Mouse (Mus musculus) myocyte (in vitro differentiated cells): ENCODE measurements around the gene Nudt14. TPM values are rescaled to one million over a fixed set of nuclear protein-coding genes. Genes with fewer than 3 reads are reported as not detected.

Experiments
- H3K27me3 ChIP-seq: one replicate; pipeline ENCODE4 v1.6.1; 2011; ENCODE audit not compliant: control insufficient read depth, insufficient read depth, insufficient read length
- H3K36me3 ChIP-seq: one replicate; pipeline ENCODE4 v1.6.1; 2011; ENCODE audit not compliant: control insufficient read depth, insufficient read depth
- H3K4me2 ChIP-seq: one replicate; pipeline ENCODE4 v1.6.1; 2011; ENCODE audit warnings: low read depth, control low read depth
- H3K4me3 ChIP-seq: one replicate; pipeline ENCODE4 v1.5.1; 2011; ENCODE audit warnings: mild to moderate bottlenecking, control low read depth, moderate library complexity
- H3K79me2 ChIP-seq: one replicate; pipeline ENCODE4 v1.6.1; 2011; ENCODE audit not compliant: control insufficient read depth, insufficient read depth
- H3ac ChIP-seq: one replicate; pipeline ENCODE4 v1.6.1; 2011; ENCODE audit not compliant: control insufficient read depth, insufficient read length
- CEBPB ChIP-seq: IDR thresholded peaks from 2 replicates; pipeline ENCODE4 v1.6.1; 2011; ENCODE audit warnings: mild to moderate bottlenecking, moderate library complexity; ENCODE audit not compliant: poor library complexity, insufficient read depth, severe bottlenecking
- E2F4 ChIP-seq: IDR thresholded peaks from one replicate; pipeline ENCODE4 v1.6.1; 2011; ENCODE audit warnings: mild to moderate bottlenecking, control low read depth, moderate library complexity; ENCODE audit not compliant: insufficient read depth
- MAX ChIP-seq: IDR thresholded peaks from one replicate; pipeline ENCODE4 v1.6.1; 2011; ENCODE audit warnings: low read depth, mild to moderate bottlenecking, control low read depth
- MYOD1 ChIP-seq, 3 experiments: IDR thresholded peaks; one replicate each; pipeline ENCODE4 v1.6.1; 2011; ENCODE audit warnings: control low read depth in 2 of 3, low read depth in 2 of 3, mild to moderate bottlenecking in 2 of 3, moderate library complexity in 1 of 3; ENCODE audit not compliant: insufficient read length in 2 of 3, control insufficient read depth in 1 of 3
- MYOG ChIP-seq, 3 experiments: IDR thresholded peaks; one replicate each; pipeline ENCODE4 v1.6.1; 2011; ENCODE audit warnings: control low read depth in 2 of 3, low read depth in 2 of 3, mild to moderate bottlenecking in 2 of 3; ENCODE audit not compliant: insufficient read length in 2 of 3, control insufficient read depth in 1 of 3, insufficient read depth in 1 of 3
- POLR2A ChIP-seq: IDR thresholded peaks from one replicate; pipeline ENCODE4 v1.6.1; 2011; ENCODE audit warnings: low read depth, mild to moderate bottlenecking, control low read depth, moderate library complexity; ENCODE audit not compliant: insufficient read length
- POLR2AphosphoS2 ChIP-seq: IDR thresholded peaks from one replicate; pipeline ENCODE4 v1.6.1; 2011; ENCODE audit warnings: low read depth, control low read depth; ENCODE audit not compliant: insufficient read length
- REST ChIP-seq: IDR thresholded peaks from one replicate; pipeline ENCODE4 v1.6.1; 2011; ENCODE audit warnings: mild to moderate bottlenecking, control low read depth, moderate library complexity; ENCODE audit not compliant: insufficient read depth, insufficient read length
- SRF ChIP-seq: IDR thresholded peaks from one replicate; pipeline ENCODE4 v1.6.1; 2011; ENCODE audit warnings: low read depth; ENCODE audit not compliant: control insufficient read depth, insufficient read length
- TCF12 ChIP-seq: IDR thresholded peaks from one replicate; pipeline ENCODE4 v1.6.1; 2011; ENCODE audit warnings: mild to moderate bottlenecking, control low read depth; ENCODE audit not compliant: poor library complexity, insufficient read depth, severe bottlenecking
- TCF3 ChIP-seq: IDR thresholded peaks from one replicate; pipeline ENCODE4 v1.6.1; 2011; ENCODE audit warnings: low read depth, control low read depth; ENCODE audit not compliant: insufficient read length
- USF1 ChIP-seq: IDR thresholded peaks from one replicate; pipeline ENCODE4 v1.6.1; 2011; ENCODE audit warnings: low read depth, mild to moderate bottlenecking, control low read depth, moderate library complexity
- polyA plus RNA-seq: library from polyadenylated mRNA; unstranded; fragments of >200 nt; fragmentation: generic; extraction: Trizol; gene quantifications from one replicate; pipeline ENCODE4 v1.2.1, GENCODE M21; 2012; ENCODE audit warnings: missing spikeins

The Nudt14 gene
- 94.9 TPM for polyA plus RNA-seq

DNA sequence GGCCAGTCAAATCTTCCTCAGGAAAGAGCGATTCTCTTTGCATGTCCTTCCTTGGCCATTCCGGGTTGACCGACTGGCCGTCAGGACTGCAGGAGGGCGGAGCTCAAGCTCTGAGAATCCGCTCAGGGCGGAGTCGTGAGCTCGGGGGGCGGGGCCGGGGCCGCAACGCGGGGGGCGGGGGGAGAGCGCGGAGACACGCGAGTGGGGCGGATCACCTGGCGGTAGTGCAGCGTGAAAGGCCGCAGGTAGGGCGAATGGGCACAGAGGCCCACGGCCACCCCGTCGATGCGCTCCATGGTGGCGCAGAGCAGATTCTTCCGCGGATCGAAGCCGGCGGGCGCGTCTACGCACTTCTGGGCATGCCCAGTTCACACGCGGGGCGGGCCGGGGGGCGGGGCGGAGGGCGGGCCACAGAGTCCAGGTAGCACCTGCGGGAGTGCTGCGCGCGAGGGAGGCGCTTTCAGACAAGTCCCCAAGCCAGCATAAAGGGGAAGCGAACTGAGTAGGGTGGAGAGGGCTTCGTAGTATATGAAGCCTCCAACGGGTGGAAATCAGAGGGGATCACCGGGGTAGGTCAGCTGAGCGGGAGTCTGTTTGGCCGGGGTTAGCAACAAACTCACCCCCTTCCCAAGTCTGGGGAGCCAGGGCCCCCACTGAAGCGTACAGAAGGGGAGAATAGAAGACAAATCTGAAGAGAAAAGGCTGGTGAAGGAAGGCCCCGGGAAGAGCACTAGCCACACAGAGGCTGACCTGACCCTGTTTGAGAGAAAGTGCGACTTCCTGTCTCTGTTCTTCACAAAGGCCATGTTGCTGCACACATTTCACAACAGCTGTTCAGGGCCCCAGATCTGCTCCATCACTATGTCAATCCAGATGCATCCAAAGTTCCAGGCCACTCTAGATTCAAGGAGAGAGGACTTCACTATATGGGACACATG, at the start of gene Nudt14:
Nudt14 (minus strand) TSS at position 349 of the 938 bp plus-strand sequence.
- H3K79me2 ChIP-seq, result no peaks in the 10 kb centered on the region
- no peak for TF ChIP-seq E2F4
- TF ChIP-seq USF1, result no peak
- TF ChIP-seq SRF, result peak; percentile 60
- peak; percentile 72 for TF ChIP-seq POLR2AphosphoS2
- no peak for TF ChIP-seq TCF3
- TF ChIP-seq MYOG (IDR thresholded peaks at IDR 0.05; ENCODE audit: control insufficient read depth in 1 of 3, insufficient read depth in 1 of 3, insufficient read length in 2 of 3, low read depth in 2 of 3), result no peak
- TF ChIP-seq MYOD1 (IDR thresholded peaks at IDR 0.05; ENCODE audit: control insufficient read depth in 1 of 3, insufficient read length in 2 of 3, low read depth in 2 of 3), result no peak
- no peak for TF ChIP-seq TCF12
- TF ChIP-seq CEBPB, result no peak
- TF ChIP-seq MAX, result no peak
- TF ChIP-seq REST, result no peak
- TF ChIP-seq POLR2A, result peak; percentile 77

DNA sequence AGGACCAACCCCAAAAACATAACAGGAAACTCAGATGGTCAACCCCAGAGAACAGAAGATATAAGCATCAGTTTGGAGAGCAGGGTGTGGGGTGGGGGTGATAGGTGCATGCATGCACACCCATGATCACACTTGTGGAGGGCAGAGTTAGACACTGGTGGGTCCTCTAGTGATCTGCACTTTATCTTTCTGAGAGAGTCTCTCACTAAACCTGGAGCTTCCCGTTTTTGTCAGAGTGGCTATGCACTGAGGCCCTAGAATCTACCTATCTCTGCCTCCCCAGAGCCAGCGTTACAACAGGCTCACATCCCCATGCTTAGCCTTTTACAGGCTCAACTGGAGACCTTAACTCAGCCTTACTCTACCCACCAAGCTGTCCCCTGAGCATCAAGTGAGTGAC, 49.5 kb upstream of the Nudt14 start:
- H3K36me3 ChIP-seq, result peaks cover 15% of the 10 kb centered on the region
- H3ac ChIP-seq, result no peak overlapping the region
- H3K4me2 ChIP-seq, result no peak overlapping the region
- no peaks in the 10 kb centered on the region for H3K27me3 ChIP-seq
- no peak for TF ChIP-seq USF1
- TF ChIP-seq POLR2A, result no peak
- TF ChIP-seq CEBPB, result no peak
- no peak for TF ChIP-seq REST
- no peak for TF ChIP-seq SRF
- TF ChIP-seq TCF3, result no peak
- no peak for TF ChIP-seq MYOG (IDR thresholded peaks at IDR 0.05; ENCODE audit: control insufficient read depth in 1 of 3, insufficient read depth in 1 of 3, insufficient read length in 2 of 3, low read depth in 2 of 3)
- TF ChIP-seq MAX, result no peak
- no peak for TF ChIP-seq MYOD1 (IDR thresholded peaks at IDR 0.05; ENCODE audit: control insufficient read depth in 1 of 3, insufficient read length in 2 of 3, low read depth in 2 of 3)
- TF ChIP-seq POLR2AphosphoS2, result no peak
- no peak overlapping the region for H3K4me3 ChIP-seq
- peaks cover 49% of the 10 kb centered on the region for H3K79me2 ChIP-seq

More for the DNA sequence above, at the start of gene Nudt14:
- Histone ChIP-seq H3K4me2 (peak within 1 kb of the TSS; percentile 96), H3K36me3 (no peaks in the 10 kb centered on the region), H3ac (peak within 1 kb of the TSS; percentile 42), H3K27me3 (no peaks in the 10 kb centered on the region), H3K4me3 (peak within 1 kb of the TSS; percentile 35)

DNA sequence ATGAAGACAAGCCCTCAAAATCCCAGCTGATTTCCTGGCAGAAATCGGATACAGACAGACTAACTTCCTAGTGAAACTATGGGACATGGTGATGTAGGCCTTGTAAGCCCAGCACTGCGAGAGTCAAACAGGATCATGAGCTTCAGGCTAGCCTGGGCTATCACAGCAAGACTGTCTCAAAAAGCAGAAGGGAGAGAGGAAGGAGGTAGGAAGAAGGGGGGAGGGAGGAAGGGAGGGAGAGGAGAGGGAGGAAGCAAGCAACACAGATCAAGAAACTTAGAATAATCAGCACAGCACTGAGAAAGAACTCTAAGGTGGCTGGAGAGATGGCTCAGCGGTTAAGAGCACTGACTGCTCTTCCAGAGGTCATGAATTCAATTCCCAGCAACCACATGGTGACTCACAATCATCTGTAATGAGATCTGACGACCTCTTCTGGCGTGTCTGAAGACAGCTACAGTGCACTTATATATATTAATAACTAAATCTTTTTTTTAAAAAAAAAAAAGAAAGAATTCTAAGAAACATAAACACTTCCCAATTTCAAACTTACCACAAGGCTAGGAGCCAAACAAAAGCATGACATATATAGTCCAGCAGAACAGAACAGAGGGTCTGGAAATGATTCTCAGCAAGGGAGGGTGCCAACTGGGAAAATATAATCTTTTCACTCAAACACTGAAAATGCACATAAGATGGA, 48.9 kb upstream of the Nudt14 start:
- Histone ChIP-seq H3K36me3 (peaks cover 17% of the 10 kb centered on the region), H3K4me2 (no peak overlapping the region), H3K27me3 (no peaks in the 10 kb centered on the region), H3K79me2 (peaks cover 43% of the 10 kb centered on the region), H3ac (no peak overlapping the region), H3K4me3 (no peak overlapping the region)
- TF ChIP-seq MYOG (IDR thresholded peaks at IDR 0.05; ENCODE audit: control insufficient read depth in 1 of 3, insufficient read depth in 1 of 3, insufficient read length in 2 of 3, low read depth in 2 of 3) (no peak), TCF3 (no peak), POLR2A (no peak), E2F4 (no peak), SRF (no peak), USF1 (no peak), TCF12 (no peak), REST (no peak), MYOD1 (IDR thresholded peaks at IDR 0.05; ENCODE audit: control insufficient read depth in 1 of 3, insufficient read length in 2 of 3, low read depth in 2 of 3) (no peak), MAX (no peak), CEBPB (no peak), POLR2AphosphoS2 (no peak)

DNA sequence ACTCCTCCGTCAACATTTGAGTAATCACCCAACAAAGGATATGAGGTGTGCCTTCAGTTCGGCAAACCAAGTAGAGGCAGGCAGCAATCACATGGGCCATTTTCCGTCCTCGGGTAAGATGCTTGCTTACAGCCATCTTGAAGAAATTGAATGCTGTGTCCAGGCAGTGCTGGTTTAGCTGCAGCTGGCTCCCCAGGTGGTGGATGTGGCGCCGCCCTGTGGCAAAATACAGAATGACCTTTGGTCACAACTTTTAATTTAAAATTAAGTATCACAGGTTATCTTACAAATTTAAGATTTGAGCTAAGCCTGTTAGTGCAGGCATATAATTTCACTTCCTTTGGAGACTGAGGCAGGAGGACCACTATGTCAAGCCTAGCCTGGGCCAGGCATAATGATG, 46.0 kb upstream of the Nudt14 start:
- peaks cover 22% of the 10 kb centered on the region for H3K36me3 ChIP-seq
- H3K27me3 ChIP-seq, result no peaks in the 10 kb centered on the region
- H3K4me2 ChIP-seq, result no peak overlapping the region
- H3K4me3 ChIP-seq, result no peak overlapping the region
- peaks cover 16% of the 10 kb centered on the region for H3K79me2 ChIP-seq
- TF ChIP-seq USF1 (no peak), MYOD1 (IDR thresholded peaks at IDR 0.05; ENCODE audit: control insufficient read depth in 1 of 3, insufficient read length in 2 of 3, low read depth in 2 of 3) (no peak), TCF12 (no peak), POLR2AphosphoS2 (no peak), TCF3 (no peak), E2F4 (no peak), MAX (no peak), CEBPB (no peak), REST (no peak), SRF (no peak), POLR2A (no peak), MYOG (IDR thresholded peaks at IDR 0.05; ENCODE audit: control insufficient read depth in 1 of 3, insufficient read depth in 1 of 3, insufficient read length in 2 of 3, low read depth in 2 of 3) (no peak)
- H3ac ChIP-seq, result no peak overlapping the region
